Mouse (Mus musculus) midbrain, embryonic 14.5 days (tissue): ENCODE results near the gene Ttc7. TPM values are rescaled to one million over a fixed set of nuclear protein-coding genes. Genes with fewer than 3 reads are reported as not detected.

Source experiments
- ATAC-seq: fragments of 200-750 bp; cut with Nextera tagmentation; 2 replicates; pipeline ENCODE4 v1.8.0; 2017; ENCODE audit warnings: moderate number of reproducible peaks, moderate library complexity; ENCODE audit not compliant: low FRiP score, low TSS enrichment
- DNase-seq: peaks from one replicate; pipeline ENCODE4 v3.0.0-alpha.2; 2015
- H3K27ac ChIP-seq: fragments of 300-500 bp; sonication (generic); replicated peaks from 2 replicates; pipeline ENCODE4 v1.5.1; 2014; ENCODE audit warnings: mild to moderate bottlenecking, low read depth, low read length, moderate library complexity
- H3K27me3 ChIP-seq: fragments of 300-500 bp; sonication (generic); 2 replicates; pipeline ENCODE4 v1.6.1; 2014; ENCODE audit warnings: low read length, control low read depth, mixed read lengths; ENCODE audit not compliant: control insufficient read depth, insufficient read depth
- H3K36me3 ChIP-seq: fragments of 300-500 bp; sonication (generic); 2 replicates; pipeline ENCODE4 v1.6.1; 2014; ENCODE audit warnings: low read length, control low read depth; ENCODE audit not compliant: control insufficient read depth, insufficient read depth
- H3K4me1 ChIP-seq: fragments of 300-500 bp; sonication (generic); 2 replicates; pipeline ENCODE4 v1.6.1; 2014; ENCODE audit warnings: mild to moderate bottlenecking, antibody characterized with exemption, low read length, control low read depth; ENCODE audit not compliant: control insufficient read depth, insufficient read depth
- H3K4me2 ChIP-seq: fragments of 300-500 bp; sonication (generic); 2 replicates; pipeline ENCODE4 v1.6.1; 2014; ENCODE audit warnings: mild to moderate bottlenecking, low read length, moderate library complexity
- H3K4me3 ChIP-seq: fragments of 300-500 bp; sonication (generic); replicated peaks from 2 replicates; pipeline ENCODE4 v1.5.1; 2014; ENCODE audit warnings: low read depth, low read length
- H3K9ac ChIP-seq: fragments of 300-500 bp; sonication (generic); replicated peaks from 2 replicates; pipeline ENCODE4 v1.6.1; 2014; ENCODE audit warnings: mild to moderate bottlenecking, low read length, moderate library complexity
- H3K9me3 ChIP-seq: fragments of 300-500 bp; sonication (generic); 2 replicates; pipeline ENCODE4 v1.6.1; 2016; ENCODE audit warnings: low read length, control low read depth, mixed read lengths; ENCODE audit not compliant: control insufficient read depth
- WGBS: fragments of 180-500 bp; shearing (Covaris S2); extraction: QIAGEN DNeasy Blood & Tissue Kit; methylation state at CpG from one replicate; pipeline ENCODE4 v1.1.7; 2014; 5-methylcytosine and 5-hydroxymethylcytosine counted together
- polyA plus RNA-seq: library from polyadenylated mRNA; unstranded; fragments of >200 nt; fragmentation: Nextera tagmentation; extraction: Ambion mirVana; gene quantifications from 2 replicates; pipeline ENCODE4 v1.2.1, GENCODE M21; 2014

Ttc7 gene
- polyA plus RNA-seq, 1 experiment from 2014 or later: 3.6 TPM

DNA sequence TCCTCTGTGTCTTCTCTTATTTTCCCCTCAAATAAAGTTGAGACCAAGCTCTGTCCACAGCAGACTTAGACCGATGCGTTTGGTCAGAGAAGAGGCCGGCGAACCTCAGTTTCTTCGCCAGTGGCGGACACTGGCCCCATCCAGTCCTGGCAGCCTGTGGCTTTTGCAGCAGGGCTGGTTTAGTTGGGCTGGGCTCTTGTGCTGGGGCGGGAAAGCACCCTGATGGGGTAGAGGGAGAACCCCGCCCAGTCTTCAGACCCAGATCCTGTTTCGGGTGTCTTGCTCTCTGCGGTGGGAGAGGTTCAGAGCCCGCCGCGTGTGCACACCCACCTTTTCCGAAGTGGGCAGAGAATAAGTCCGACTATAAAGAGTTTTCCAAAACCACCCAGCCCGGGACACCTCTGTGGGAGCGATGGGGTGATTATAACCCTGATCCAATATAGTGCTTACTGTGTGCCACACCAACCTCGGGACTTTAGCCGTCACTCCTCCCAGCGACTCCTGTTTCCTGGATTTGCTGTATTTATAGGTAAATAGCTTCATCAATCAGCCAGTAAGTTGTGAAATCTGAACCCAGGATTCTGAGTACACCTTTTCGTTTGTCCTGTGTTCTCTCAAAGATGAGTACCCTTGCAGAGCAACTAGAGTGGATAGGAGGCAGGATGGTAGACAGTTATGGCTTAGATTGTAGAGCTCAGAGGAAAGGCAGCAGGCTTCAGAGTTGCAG lies 1.2 kb downstream of the Ttc7 start:
- Histone ChIP-seq H3K9ac (no peak overlapping the region), H3K36me3 (no peaks in the 10 kb centered on the region), H3K4me3 (peak overlapping the region; percentile 66), H3K4me1 (peaks cover 9% of the 10 kb centered on the region; the same call in 1 of the 2 replicates), H3K4me2 (peak overlapping the region; percentile 95), H3K27ac (no peak overlapping the region), H3K9me3 (no peaks in the 10 kb centered on the region), H3K27me3 (peaks cover 25% of the 10 kb centered on the region)
- WGBS: 4% methylated on average over 21 of the region's 21 CpGs
- DNase-seq (no peak), ATAC-seq (no peak)

GRCm38 (mm10) chr17:87284482-87285040 lies 1.9 kb downstream of the Ttc7 start:
- H3K36me3 ChIP-seq: no peaks in the 10 kb centered on the region
- ATAC-seq: no peak
- peaks cover 25% of the 10 kb centered on the region for H3K27me3 ChIP-seq
- DNase-seq: no peak
- H3K9me3 ChIP-seq: no peaks in the 10 kb centered on the region
- 64% methylated on average over 7 of the region's 7 CpGs for WGBS
- no peak overlapping the region for H3K27ac ChIP-seq
- peaks cover 9% of the 10 kb centered on the region; the same call in 1 of the 2 replicates for H3K4me1 ChIP-seq
- no peak overlapping the region for H3K4me3 ChIP-seq
- no peak overlapping the region for H3K4me2 ChIP-seq
- H3K9ac ChIP-seq: no peak overlapping the region

- Histone ChIP-seq H3K9me3 (no peaks in the 10 kb centered on the region), H3K9ac (no peak overlapping the region), H3K4me1 (peaks cover 9% of the 10 kb centered on the region; the same call in 1 of the 2 replicates), H3K4me2 (no peak overlapping the region), H3K4me3 (no peak overlapping the region), H3K27ac (no peak overlapping the region), H3K27me3 (peaks cover 25% of the 10 kb centered on the region), H3K36me3 (no peaks in the 10 kb centered on the region)
- WGBS: 73% methylated on average over 23 of the region's 23 CpGs
- no peak for DNase-seq
- ATAC-seq: no peak
These were observed 3.2 kb downstream of the Ttc7 start for GRCm38 (mm10) chr17:87285731-87286465.

- Histone ChIP-seq H3K27me3 (peaks cover 25% of the 10 kb centered on the region), H3K4me2 (no peak overlapping the region), H3K4me3 (no peak overlapping the region), H3K36me3 (no peaks in the 10 kb centered on the region), H3K4me1 (peaks cover 5% of the 10 kb centered on the region; the same call in 1 of the 2 replicates), H3K9me3 (no peaks in the 10 kb centered on the region), H3K9ac (no peak overlapping the region), H3K27ac (no peak overlapping the region)
- DNase-seq (no peak), ATAC-seq (no peak)
- 57% methylated on average over 8 of the region's 8 CpGs for WGBS
These were observed 3.9 kb downstream of the Ttc7 start for GRCm38 (mm10) chr17:87286481-87287143.

DNA sequence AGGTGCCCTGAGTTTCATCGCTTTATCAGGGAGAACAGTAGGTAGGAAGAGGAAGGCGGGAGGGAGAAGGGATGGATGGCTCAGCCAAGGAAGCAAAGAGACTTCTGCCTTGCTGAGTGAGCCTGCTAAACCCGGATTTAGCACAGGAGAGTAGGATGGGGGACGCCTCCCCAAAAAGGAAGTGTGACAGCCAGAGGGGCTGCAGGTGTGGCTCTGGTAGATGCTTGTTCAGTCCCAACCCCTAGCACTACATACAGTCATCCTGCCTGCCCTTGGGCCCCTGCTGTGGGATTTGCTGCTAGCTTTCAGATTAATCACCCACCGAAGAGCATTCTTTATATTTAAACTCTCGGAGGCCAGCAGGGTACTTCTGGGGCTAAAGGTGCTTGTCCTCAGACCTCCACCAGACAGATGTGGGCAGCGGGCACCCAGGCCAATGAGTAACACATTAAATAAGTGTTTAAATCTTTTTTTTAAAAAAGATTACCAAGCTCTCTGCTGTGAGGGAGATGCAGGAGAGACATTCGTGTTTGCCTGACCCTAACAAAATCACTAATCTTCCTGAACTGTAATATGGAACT lies 4.6 kb downstream of the Ttc7 start:
- Histone ChIP-seq H3K4me1 (no peaks in the 10 kb centered on the region), H3K9me3 (no peaks in the 10 kb centered on the region), H3K4me3 (no peak overlapping the region), H3K36me3 (no peaks in the 10 kb centered on the region), H3K9ac (no peak overlapping the region), H3K27ac (no peak overlapping the region), H3K4me2 (no peak overlapping the region), H3K27me3 (peaks cover 25% of the 10 kb centered on the region)
- WGBS: 42% methylated on average over 8 of the region's 8 CpGs
- DNase-seq (no peak), ATAC-seq (no peak)

DNA sequence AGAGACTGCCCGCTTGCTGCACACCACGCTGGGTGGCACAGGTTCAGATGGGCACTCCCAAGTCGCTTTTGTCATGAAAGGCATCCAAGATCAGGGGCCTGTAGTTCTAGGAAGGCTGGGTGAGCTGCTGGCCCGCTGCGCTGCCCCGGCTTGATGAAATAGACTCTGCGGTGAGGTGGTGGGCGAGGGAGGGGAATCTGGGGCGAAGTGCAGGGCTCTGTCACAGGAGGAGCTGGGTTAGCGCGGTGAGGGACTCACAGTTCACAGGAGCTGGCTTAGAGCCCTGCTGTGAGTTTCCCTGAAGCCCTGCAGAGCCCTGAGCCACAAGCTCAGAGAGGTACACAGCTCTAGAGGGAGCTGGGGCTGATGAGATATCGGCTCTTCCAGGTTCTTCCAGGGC lies 5.4 kb downstream of the Ttc7 start:
- Histone ChIP-seq H3K27ac (no peak overlapping the region), H3K9me3 (no peaks in the 10 kb centered on the region), H3K4me3 (no peak overlapping the region), H3K36me3 (no peaks in the 10 kb centered on the region), H3K27me3 (peaks cover 25% of the 10 kb centered on the region), H3K9ac (no peak overlapping the region), H3K4me2 (no peak overlapping the region), H3K4me1 (no peaks in the 10 kb centered on the region)
- DNase-seq: no peak
- ATAC-seq: no peak
- 13% methylated on average over 12 of the region's 12 CpGs for WGBS

- Histone ChIP-seq H3K9ac (no peak overlapping the region), H3K4me3 (no peak overlapping the region), H3K27ac (no peak overlapping the region), H3K4me1 (no peaks in the 10 kb centered on the region), H3K27me3 (peaks cover 20% of the 10 kb centered on the region), H3K4me2 (no peak overlapping the region), H3K9me3 (no peaks in the 10 kb centered on the region), H3K36me3 (no peaks in the 10 kb centered on the region)
- WGBS: 69% methylated on average over 5 of the region's 5 CpGs
- ATAC-seq: no peak
- no peak for DNase-seq
These were observed 6.7 kb downstream of the Ttc7 start for GRCm38 (mm10) chr17:87289367-87289766.

DNA sequence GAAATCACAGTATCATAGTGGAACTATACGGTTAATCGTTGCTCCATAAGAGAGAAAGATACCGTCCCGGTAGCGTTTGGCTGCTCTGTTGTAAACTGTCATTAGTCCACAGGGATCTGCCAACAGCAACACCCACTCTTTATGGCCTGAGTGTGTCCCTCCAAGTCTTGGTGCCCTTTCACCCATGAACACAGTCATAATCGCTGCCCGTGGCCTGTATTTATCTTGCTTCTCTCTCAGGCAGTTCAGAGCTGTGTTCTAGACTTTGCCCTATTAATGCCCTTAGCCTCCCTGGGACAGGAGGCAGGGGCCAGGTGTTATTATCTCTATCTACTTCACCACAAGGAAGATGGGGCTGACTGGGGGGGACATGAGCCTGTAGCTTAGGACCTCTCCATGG lies 8.4 kb downstream of the Ttc7 start:
- Histone ChIP-seq H3K27me3 (0 out of 2 replicates have a peak, but pooled peaks cover 5% of the 10 kb centered on the region), H3K4me3 (no peak overlapping the region), H3K9ac (no peak overlapping the region), H3K9me3 (no peaks in the 10 kb centered on the region), H3K36me3 (no peaks in the 10 kb centered on the region), H3K27ac (no peak overlapping the region), H3K4me2 (no peak overlapping the region), H3K4me1 (no peaks in the 10 kb centered on the region)
- ATAC-seq: no peak
- no peak for DNase-seq
- 93% methylated on average over 7 of the region's 7 CpGs for WGBS
